Mouse (Mus musculus) ovary, postnatal 14 days (tissue): ENCODE measurements at regions not wholly inside any gene's neighbourhood (a gene's known extent, or its start where the extent isn't known, plus 50 kb on each side); places are given as distances from the start of the nearest gene placed in this dataset.

ENCODE experiments used
- DNase-seq: peaks from one replicate; pipeline ENCODE4 v3.0.0; 2022; ENCODE audit warnings: low spot score

- DNase-seq, result no peak
These were observed 56.9 kb upstream of the Pik3r1 start for GRCm38 (mm10) chr13:101824962-101825361.

GRCm38 (mm10) chr13:101831872-101832629 is 64.0 kb upstream of the Pik3r1 start:
- DNase-seq, result no peak

GRCm38 (mm10) chr13:101834546-101834945 is 66.5 kb upstream of the Pik3r1 start:
- no peak for DNase-seq

DNA sequence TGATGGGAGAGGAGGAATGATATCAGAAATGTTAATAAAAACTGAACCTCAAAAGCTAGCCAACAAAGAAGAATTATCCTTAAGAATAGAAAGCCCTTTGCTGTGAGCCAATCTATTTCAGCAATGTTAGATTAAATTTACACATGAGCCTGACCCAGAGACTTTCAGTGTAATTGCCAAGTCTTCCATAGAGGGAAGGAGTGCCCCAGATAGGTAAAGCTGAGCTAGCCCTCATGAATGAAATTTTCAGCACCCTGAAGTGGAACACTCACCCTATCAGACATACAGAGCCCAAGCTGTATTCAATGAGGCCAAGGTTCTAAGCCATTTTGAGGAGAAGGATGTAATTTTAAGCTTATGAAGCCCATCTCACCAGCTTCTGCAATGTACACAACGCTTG is 69.0 kb upstream of the Pik3r1 start:
- DNase-seq, result no peak

GRCm38 (mm10) chr13:101844461-101845440 is 76.7 kb upstream of the Pik3r1 start:
- no peak for DNase-seq

DNA sequence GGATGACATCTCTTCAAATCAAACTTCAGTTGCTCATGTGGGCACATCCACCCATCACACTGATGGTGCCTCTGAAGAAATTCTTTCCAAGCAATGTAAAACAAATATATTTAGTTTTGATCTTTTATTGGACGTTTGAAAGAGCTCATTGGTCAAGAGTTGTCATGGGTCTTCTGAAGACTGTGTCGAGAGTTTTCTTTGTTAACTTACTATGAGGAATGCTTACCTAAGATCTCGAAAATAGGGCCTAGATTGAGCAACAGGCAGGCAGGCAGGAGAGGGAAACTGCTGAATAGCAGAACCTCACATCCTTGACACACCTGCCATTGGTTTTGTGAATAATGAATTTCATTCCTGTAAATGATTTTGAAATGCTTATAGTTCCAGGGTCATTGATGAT is 78.0 kb upstream of the Pik3r1 start:
- DNase-seq, result no peak

DNA sequence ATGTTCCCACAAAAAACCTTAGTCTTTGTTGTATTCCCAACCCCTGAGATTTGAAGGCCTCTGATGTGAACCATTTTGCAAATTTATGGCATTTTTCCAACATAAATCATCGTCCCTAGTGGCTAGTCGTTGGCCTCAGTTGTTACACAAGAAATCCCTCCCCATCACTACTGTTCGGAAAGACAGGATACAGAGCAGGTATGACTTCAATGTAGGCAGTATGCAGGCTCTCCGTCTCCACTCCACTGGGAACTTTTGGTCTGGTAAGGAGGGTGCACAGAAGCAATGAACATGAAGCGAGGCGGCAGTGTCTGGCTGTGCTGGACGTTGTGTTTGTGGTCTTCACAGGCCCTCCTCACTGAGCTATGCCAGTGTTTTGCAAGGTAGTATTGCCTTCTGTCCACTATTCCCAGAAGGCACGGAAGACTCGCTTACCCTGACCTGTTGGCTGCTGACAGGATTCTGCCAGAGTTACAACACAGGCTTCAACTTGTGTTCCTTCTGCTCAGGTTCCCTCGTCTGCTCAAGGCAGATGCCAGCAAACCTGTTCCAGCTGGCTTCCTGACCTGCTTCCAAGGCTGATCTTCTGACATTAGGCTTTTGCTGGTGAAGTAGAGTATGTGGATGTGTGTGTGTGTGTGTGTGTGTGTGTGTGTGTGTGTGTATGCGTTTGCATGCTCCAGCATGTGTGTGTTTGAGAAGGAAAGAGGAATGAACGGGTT is 80.0 kb upstream of the Pik3r1 start:
- no peak for DNase-seq

DNA sequence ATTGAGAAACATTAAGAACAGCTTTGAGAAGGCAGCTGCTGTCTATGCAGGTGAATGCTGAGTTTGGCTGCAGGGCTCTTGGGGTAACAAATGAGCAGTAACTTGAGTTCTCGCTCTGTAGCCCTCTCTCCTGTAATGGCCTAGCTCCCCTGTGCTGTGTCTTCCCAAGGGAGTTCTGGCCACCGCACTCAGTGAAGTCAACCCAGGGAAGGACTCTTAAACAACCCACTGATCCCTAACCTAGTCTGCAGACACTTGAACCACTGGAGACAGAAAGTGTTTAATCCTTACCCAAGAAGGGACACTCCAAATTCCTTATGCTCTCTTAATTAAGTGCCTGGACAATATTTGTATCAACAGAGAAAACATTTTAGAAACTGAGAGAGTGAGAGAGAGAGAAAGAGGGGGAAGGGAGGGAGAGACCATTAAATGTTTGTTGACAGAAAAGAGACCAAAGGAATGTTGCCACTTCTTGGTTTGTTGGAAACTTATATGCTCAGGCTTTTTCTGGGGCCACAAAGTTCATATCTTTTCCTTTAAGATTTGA is 80.7 kb upstream of the Pik3r1 start:
- DNase-seq, result no peak

GRCm38 (mm10) chr13:101849416-101849815 is 81.4 kb upstream of the Pik3r1 start:
- DNase-seq, result no peak

DNA sequence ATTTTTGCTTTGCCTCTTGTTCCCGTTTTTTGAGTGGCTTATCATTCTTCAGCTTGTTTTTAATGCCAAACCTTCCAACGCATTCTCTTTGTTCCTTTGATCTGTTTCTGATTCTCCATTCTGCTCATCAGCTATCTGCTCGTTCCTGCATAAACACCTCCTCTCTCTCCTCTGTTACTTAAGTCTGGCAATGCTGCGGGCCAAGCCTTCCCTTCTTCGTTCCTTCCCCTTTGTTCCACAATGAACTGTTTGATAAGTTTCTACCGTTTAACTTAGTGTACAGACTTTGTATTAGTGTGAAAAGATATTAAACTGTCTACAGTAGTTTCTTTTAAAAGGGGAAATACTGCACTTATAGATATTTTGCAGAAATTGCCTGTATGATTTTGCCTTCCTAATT is 83.3 kb upstream of the Pik3r1 start:
- no peak for DNase-seq

DNA sequence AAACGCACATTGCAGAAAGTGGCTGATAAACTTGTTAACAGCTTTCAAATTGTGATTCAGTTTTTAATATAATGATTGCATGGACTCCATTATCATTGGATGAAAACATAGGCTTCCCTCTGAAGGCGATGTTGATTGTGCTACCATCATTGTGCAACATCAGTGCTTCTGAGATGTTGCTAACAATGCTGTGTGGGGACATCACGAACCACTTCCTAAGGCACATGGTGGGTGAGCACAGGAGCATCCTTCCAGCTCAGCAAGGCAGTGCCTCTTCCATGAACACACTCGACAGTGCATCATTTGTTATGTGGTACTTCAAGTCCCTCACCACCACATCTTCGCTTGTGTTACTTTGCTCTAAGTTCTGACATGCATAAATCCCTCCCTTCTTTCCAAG is 84.9 kb upstream of the Pik3r1 start:
- DNase-seq, result no peak

DNA sequence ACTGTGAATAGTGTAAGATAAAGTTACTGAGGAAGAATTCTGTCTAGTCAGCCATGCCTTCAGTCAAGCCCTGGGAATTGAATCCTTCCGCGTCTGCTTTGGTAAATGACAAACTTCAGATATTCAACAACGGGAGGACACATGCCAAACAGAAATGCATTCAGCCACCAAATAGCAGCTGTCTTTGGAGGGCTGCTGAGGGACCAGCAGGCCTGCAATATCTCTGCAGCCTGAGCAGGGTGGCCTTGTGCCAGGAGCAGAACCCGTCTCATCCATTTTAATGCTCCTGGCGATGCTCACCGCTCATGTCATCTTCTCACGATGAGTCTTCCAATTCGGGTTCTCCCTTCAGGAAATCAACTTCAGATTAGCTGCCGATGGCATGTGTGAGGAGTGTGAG is 87.1 kb upstream of the Pik3r1 start:
- DNase-seq, result no peak

DNA sequence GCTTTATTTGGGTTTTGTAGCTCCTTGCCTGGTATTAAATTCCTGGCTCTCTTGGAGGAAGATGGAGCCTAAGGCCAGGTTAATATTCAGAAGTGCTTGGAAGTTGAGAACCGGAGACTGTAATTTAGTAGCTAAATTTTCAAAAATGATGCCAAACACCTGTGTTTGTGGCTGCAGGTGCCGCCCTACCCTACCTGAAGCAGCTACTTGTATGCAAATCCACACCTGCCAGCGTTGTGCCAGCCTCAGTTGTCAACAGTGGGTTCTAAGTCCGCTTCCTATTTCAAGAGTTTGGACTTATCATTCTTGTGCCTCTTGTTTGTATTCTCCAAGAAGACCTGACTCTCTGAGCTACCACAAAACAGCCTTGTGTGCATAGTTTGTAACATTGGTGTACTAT is 92.7 kb upstream of the Pik3r1 start:
- no peak for DNase-seq

DNA sequence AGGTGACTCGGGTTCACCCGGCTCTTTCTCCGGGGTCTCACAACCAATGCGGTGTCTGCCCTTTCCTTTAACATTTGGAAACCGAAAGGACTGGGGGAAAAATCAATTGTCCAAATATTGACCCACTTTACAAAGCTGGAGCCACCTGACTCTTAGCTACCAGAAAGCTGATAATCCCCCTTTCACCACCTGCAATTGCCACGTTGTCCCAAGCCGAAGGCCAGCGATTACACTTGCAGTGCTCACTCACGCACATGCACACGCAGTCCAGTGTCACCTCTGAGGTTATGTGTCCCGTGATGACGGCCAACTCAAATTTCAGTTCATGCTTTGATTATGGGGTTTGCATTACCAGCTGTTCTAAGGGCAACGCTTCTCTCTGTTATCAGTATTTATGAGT is 94.0 kb upstream of the Pik3r1 start:
- no peak for DNase-seq

DNA sequence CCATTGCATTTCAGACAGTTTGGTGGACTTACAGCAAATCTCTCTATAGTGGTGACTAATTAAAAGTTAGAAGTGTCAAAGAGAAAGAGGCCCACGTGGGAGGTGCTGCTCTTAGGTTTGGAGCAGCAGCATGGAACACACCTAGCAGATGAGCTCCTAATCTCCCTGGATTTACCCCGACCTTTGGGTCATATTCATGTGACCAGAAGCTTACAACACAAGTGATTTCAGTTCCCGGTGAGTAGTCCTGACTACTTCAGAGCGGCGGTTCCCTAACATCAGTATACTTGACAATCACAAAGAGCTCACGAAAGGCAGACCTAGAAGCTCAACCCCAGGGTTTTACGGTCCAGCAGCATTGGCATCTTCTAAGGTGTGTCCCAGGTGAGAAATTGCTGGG is 95.0 kb upstream of the Pik3r1 start:
- DNase-seq, result no peak

GRCm38 (mm10) chr13:101863602-101864001 is 95.6 kb upstream of the Pik3r1 start:
- no peak for DNase-seq

DNA sequence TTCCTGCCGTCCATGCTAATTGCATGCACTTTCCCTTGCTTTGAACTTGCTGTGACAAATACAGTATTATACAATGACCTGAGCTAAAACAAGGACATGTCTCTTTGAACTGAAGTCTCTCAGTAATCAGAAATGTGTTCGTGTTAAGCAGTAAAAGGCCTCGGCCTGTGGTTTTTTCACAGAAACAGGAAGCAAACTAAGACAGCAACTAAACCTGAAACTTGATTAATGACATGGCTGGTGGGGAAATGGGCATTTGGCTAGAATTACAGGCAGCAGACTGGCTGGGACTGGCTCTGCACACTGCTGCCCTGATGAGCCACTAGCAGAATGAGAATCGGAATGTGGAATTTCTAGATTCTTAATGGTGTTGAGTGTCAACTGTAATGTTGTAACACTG is 98.8 kb upstream of the Pik3r1 start:
- DNase-seq, result no peak

- DNase-seq, result no peak
These were observed 106.7 kb upstream of the Pik3r1 start for GRCm38 (mm10) chr13:101874761-101875160.

GRCm38 (mm10) chr13:101876069-101876468 is 108.1 kb upstream of the Pik3r1 start:
- DNase-seq, result no peak

DNA sequence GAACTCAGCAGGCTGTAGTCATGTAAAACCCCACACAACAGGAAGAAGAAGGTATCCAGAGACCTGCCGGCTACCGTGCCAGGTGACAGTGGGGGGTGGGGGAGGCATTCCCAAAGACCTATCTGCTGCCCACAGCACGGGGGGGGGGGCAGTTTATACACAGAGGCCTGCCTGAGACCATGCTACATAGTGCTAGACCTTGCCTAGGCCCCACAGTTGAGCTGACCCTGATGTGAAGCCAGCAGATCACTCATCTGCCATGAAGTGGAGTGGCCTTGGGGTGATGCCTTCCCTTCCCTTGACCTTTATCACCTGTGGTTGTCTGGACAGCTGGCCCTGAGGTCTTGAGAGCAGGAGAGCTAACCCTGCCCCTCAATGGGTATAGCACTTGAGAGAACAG is 108.6 kb upstream of the Pik3r1 start:
- no peak for DNase-seq

DNA sequence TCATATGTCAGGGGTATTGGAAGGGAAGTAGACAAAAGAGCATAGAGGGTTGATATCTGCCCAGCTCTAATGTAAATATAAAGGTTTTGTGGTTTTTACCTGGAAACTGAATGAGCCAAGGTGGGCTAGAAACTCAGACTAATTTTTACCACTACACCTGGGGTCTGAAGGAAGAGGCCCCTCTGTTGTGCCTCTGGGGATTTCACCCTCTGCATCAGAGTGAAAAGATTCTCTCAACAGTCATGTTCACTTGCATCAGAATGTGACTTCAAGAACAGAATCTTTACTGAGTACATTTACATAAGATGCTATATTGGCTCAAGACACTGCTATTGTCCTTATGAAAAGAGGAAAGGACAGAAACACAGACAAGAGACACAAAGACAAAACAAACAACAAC is 110.2 kb upstream of the Pik3r1 start:
- DNase-seq, result no peak

GRCm38 (mm10) chr13:101879561-101880081 is 111.6 kb upstream of the Pik3r1 start:
- DNase-seq, result no peak
